Mouse (Mus musculus): ENCODE data around the gene Slc2a3. TPM values are rescaled to one million over a fixed set of nuclear protein-coding genes. Genes with fewer than 3 reads are reported as not detected.
"Not testable (repeated sequence)": the region's sequence is repeated elsewhere in the genome, so short reads cannot be mapped to it uniquely, and the experiment has no call there.

Gene Slc2a3
- total RNA-seq, 2 experiments from 2014 or later = 8.1 to 10.3 TPM

- DNase-seq (ENCODE audit: low spot score in 2 of 2) = peak; percentile 84 to 86
These were observed 9.3 kb upstream of the Slc2a3 start for GRCm38 (mm10) chr6:122810615-122811279.

- no peak for DNase-seq (ENCODE audit: low spot score in 2 of 2)
These were observed 8.7 kb upstream of the Slc2a3 start for GRCm38 (mm10) chr6:122810022-122810614.

GRCm38 (mm10) chr6:122804418-122804817 is 3.0 kb upstream of the Slc2a3 start:
- peak; percentile 84 to 88 for DNase-seq (ENCODE audit: low spot score in 2 of 2)

- no peak for DNase-seq (ENCODE audit: low spot score in 2 of 2)
These were observed 518 bp upstream of the Slc2a3 start for GRCm38 (mm10) chr6:122801801-122802514.

- DNase-seq (ENCODE audit: low spot score in 2 of 2) = no peak
These were observed 670 bp downstream of the Slc2a3 start for GRCm38 (mm10) chr6:122800640-122801300.

GRCm38 (mm10) chr6:122795254-122795935 is 6.0 kb downstream of the Slc2a3 start:
- DNase-seq (ENCODE audit: low spot score in 2 of 2) = no peak

GRCm38 (mm10) chr6:122786275-122786674 is 15.2 kb downstream of the Slc2a3 start:
- DNase-seq (ENCODE audit: low spot score in 2 of 2) = peak; percentile 38 to 49

- no peak for DNase-seq (ENCODE audit: low spot score in 2 of 2)
These were observed 16.6 kb downstream of the Slc2a3 start for GRCm38 (mm10) chr6:122784866-122785265.

GRCm38 (mm10) chr6:122782164-122782563 is 19.3 kb downstream of the Slc2a3 start:
- DNase-seq (ENCODE audit: low spot score in 2 of 2) = no peak

GRCm38 (mm10) chr6:122781167-122781566 is 20.3 kb downstream of the Slc2a3 start:
- no peak for DNase-seq (ENCODE audit: low spot score in 2 of 2)

GRCm38 (mm10) chr6:122779916-122780315 is 21.5 kb downstream of the Slc2a3 start:
- no peak for DNase-seq (ENCODE audit: low spot score in 2 of 2)

GRCm38 (mm10) chr6:122776040-122776439 is 25.4 kb downstream of the Slc2a3 start:
- no peak for DNase-seq (ENCODE audit: low spot score in 2 of 2)

- DNase-seq (ENCODE audit: low spot score in 2 of 2) = no peak
These were observed 27.1 kb downstream of the Slc2a3 start for GRCm38 (mm10) chr6:122774345-122774744.

- no peak for DNase-seq (ENCODE audit: low spot score in 2 of 2)
These were observed 28.7 kb downstream of the Slc2a3 start for GRCm38 (mm10) chr6:122772701-122773100.

GRCm38 (mm10) chr6:122770760-122771315 is 30.6 kb downstream of the Slc2a3 start:
- DNase-seq (ENCODE audit: low spot score in 2 of 2) = no peak

GRCm38 (mm10) chr6:122769771-122770759 is 31.4 kb downstream of the Slc2a3 start:
- DNase-seq (ENCODE audit: low spot score in 2 of 2) = no peak

GRCm38 (mm10) chr6:122768256-122768655 is 33.2 kb downstream of the Slc2a3 start:
- no peak for DNase-seq (ENCODE audit: low spot score in 2 of 2)

- not testable (repeated sequence) for DNase-seq (ENCODE audit: low spot score in 2 of 2)
These were observed 34.4 kb downstream of the Slc2a3 start for GRCm38 (mm10) chr6:122767012-122767411.

- DNase-seq (ENCODE audit: low spot score in 2 of 2) = no peak
These were observed 35.1 kb downstream of the Slc2a3 start for GRCm38 (mm10) chr6:122766145-122766968.

Data from adrenal gland, adult 18-20 months (tissue).